Mouse (Mus musculus) liver, embryonic 16.5 days (tissue): ENCODE measurements around the gene Grhl3. TPM values are rescaled to one million over a fixed set of nuclear protein-coding genes. Genes with fewer than 3 reads are reported as not detected.
"Not testable (repeated sequence)": the region's sequence is repeated elsewhere in the genome, so short reads cannot be mapped to it uniquely, and the experiment has no call there.

Source experiments
- ATAC-seq: fragments of 200-750 bp; cut with Nextera tagmentation; 2 replicates; pipeline ENCODE4 v1.8.0; 2017; ENCODE audit warnings: low read depth, mild to moderate bottlenecking, moderate number of reproducible peaks, moderate library complexity
- H3K27ac ChIP-seq: fragments of 300-500 bp; sonication (generic); 2 replicates; pipeline ENCODE4 v1.5.1; 2014; ENCODE audit warnings: mild to moderate bottlenecking, low read length
- H3K27me3 ChIP-seq: fragments of 300-500 bp; sonication (generic); 2 replicates; pipeline ENCODE4 v1.6.1; 2014; ENCODE audit warnings: low read depth, low read length, mixed read lengths; ENCODE audit not compliant: control insufficient read depth, insufficient read depth
- H3K36me3 ChIP-seq: fragments of 300-500 bp; sonication (generic); 2 replicates; pipeline ENCODE4 v1.6.1; 2014; ENCODE audit warnings: mild to moderate bottlenecking; ENCODE audit not compliant: control insufficient read depth, insufficient read depth
- H3K4me1 ChIP-seq: fragments of 300-500 bp; sonication (generic); 2 replicates; pipeline ENCODE4 v1.6.1; 2014; ENCODE audit warnings: low read depth, low read length, mixed read lengths; ENCODE audit not compliant: control insufficient read depth
- H3K4me2 ChIP-seq: fragments of 300-500 bp; sonication (generic); 2 replicates; pipeline ENCODE4 v1.6.1; 2014; ENCODE audit warnings: low read depth, low read length, mixed read lengths
- H3K4me3 ChIP-seq: fragments of 300-500 bp; sonication (generic); 2 replicates; pipeline ENCODE4 v1.5.1; 2014; ENCODE audit warnings: low read depth, mild to moderate bottlenecking, low read length
- H3K9ac ChIP-seq: fragments of 300-500 bp; sonication (generic); 2 replicates; pipeline ENCODE4 v1.6.1; 2014; ENCODE audit warnings: low read depth, low read length
- H3K9me3 ChIP-seq: fragments of 300-500 bp; sonication (generic); replicated peaks from 2 replicates; pipeline ENCODE4 v1.6.1; 2016; ENCODE audit warnings: low read length; ENCODE audit not compliant: control insufficient read depth
- WGBS: fragments of 180-500 bp; shearing (Covaris S2); extraction: QIAGEN DNeasy Blood & Tissue Kit; methylation state at CpG from one replicate; pipeline ENCODE4 v1.1.7; 2014; ENCODE audit not compliant: insufficient replicate concordance; 5-methylcytosine and 5-hydroxymethylcytosine counted together
- polyA plus RNA-seq: library from polyadenylated mRNA; unstranded; fragments of >200 nt; fragmentation: Nextera tagmentation; extraction: Ambion mirVana; gene quantifications from 2 replicates; pipeline ENCODE4 v1.2.1, GENCODE M21; 2015

Grhl3 gene
- 0.37 and 0.61 TPM in 2 replicates for polyA plus RNA-seq

DNA sequence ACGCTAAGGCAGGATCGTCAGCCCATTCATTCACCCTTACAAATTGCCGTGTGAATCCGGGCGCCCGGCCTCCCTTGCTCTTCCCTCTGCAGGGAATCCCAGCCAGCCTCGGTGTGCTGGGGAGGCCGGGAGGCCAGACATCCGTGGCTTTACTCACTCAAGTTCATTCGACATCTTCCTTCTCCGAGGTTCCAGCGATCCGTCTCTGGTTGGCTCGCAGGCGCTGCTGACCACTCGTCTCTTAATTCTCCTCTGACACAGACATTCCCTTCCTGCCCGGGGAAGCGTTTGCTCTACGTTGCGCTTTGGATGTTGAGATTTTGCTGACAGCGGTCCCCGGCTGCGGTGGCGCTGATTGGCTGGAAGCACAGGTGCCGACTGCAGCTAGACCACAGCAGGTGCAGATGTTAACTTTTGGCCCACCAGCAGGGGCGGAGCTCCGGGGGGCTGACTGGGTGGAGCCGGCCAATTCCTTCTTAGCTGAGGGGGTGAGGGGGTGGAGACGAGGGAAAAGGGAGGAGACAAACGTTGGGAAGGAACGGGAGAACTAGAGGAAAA lies at the start of gene Grhl3:
TSS of gene Grhl3 (minus strand) at position 380 of the 558 bp plus-strand sequence.
- no peaks in the 10 kb centered on the region for H3K9me3 ChIP-seq
- WGBS, result under 1% methylated on average over 31 of the region's 31 CpGs

DNA sequence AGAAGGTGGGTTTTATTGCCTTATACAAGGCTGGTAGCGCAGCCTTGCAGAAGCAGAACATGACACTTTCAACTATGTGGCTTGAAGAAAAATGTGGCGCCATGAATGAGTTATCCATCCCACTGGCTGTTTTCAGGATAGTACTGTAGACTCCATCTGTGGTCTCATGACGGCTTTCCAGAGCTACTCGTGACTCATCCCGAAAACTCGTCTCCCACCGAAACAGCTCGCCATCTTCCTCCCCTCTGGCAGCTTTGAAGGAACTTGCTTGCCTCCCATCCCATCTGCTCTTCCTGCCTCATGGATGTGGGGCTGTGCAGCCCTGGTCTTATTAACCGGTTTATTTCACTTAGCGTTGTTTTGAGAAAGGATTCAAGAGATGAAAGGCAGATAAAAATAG lies 48.9 kb upstream of the Grhl3 start:
- Histone ChIP-seq H3K36me3 (no peaks in the 10 kb centered on the region), H3K9me3 (no peaks in the 10 kb centered on the region), H3K4me2 (no peak overlapping the region), H3K4me1 (peaks cover 33% of the 10 kb centered on the region), H3K27me3 (peaks cover 5% of the 10 kb centered on the region; the same call in 1 of the 2 replicates), H3K27ac (peak overlapping the region; percentile 96), H3K4me3 (no peak overlapping the region), H3K9ac (no peak overlapping the region)
- no peak for ATAC-seq
- 83% methylated on average over 10 of the region's 10 CpGs for WGBS

More for the DNA sequence above, at the start of gene Grhl3:
- no peaks in the 10 kb centered on the region; the same call in 1 of the 2 replicates for H3K4me1 ChIP-seq
- H3K27me3 ChIP-seq, result peaks cover 67% of the 10 kb centered on the region
- no peaks in the 10 kb centered on the region for H3K36me3 ChIP-seq
- H3K4me2 ChIP-seq, result peak within 1 kb of the TSS; percentile 26; the same call in 1 of the 2 replicates
- ATAC-seq, result no peak
- no peak within 1 kb of the TSS for H3K9ac ChIP-seq
- no peak within 1 kb of the TSS for H3K27ac ChIP-seq
- H3K4me3 ChIP-seq, result 0 out of 2 replicates have a peak within 1 kb of the TSS, but pooled peaks have one; percentile 11

DNA sequence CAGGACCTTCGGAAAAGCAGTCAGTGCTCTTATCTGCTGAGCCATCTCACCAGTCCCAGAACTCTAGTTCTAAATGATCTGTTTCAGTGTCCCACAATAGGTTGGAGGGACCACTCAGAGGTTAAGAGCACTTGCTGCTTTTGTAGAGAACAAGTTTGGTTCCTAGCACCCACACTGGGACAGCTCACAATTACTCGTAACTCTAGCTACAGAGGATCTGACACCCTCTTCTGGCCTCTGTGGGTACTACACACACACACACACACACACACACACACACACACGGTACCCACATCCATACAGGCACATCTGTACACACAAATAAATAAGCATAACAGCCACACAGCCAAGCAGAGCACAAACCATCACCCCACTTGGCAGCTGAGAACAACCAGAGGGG lies 47.0 kb upstream of the Grhl3 start:
- no peak overlapping the region for H3K27ac ChIP-seq
- no peaks in the 10 kb centered on the region for H3K36me3 ChIP-seq
- 82% methylated on average over 3 of the region's 3 CpGs for WGBS
- peaks cover 33% of the 10 kb centered on the region for H3K4me1 ChIP-seq
- ATAC-seq, result no peak
- peaks cover 5% of the 10 kb centered on the region; the same call in 1 of the 2 replicates for H3K27me3 ChIP-seq
- H3K9me3 ChIP-seq, result no peaks in the 10 kb centered on the region
- H3K4me2 ChIP-seq, result no peak overlapping the region
- no peak overlapping the region for H3K9ac ChIP-seq
- no peak overlapping the region for H3K4me3 ChIP-seq

DNA sequence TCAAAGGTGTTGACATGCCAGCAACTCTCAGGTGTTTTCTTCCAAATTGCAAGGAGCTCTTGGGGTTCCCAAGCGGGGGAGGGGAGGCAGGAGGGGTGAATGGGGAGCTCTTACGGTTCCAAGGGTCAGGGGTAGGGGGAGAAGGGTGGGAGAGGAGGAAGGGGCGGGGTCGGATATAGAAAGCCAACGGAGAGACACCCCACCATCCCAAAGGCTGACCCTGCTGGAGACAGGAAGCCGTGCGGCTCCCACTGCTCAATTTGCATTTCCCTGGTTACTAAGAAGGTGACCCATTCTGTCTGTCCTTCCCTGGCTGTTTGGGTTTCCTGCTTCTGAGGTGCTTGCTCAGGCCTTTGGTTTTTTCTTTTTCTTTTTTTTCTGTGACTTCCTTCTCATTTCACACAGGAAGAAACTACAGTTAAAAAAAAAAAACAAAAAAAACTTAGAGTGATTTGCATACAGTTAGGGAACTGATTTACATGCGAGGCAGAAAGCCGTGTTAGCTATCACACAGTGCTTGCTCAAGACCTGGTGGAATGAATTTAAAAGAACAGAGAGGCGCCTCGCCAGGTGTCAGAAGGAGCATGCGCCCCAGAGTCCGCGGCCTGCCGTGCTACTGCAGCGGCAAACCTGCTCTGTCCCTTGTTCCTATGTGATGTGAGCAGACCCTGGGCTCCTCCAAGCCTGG lies 44.5 kb upstream of the Grhl3 start:
- peaks cover 5% of the 10 kb centered on the region; the same call in 1 of the 2 replicates for H3K27me3 ChIP-seq
- ATAC-seq, result no peak
- H3K4me1 ChIP-seq, result peaks cover 16% of the 10 kb centered on the region
- H3K9me3 ChIP-seq, result no peaks in the 10 kb centered on the region
- no peaks in the 10 kb centered on the region for H3K36me3 ChIP-seq
- WGBS, result 8% methylated on average over 16 of the region's 16 CpGs
- H3K4me3 ChIP-seq, result no peak overlapping the region
- no peak overlapping the region for H3K9ac ChIP-seq
- H3K4me2 ChIP-seq, result no peak overlapping the region
- H3K27ac ChIP-seq, result no peak overlapping the region

DNA sequence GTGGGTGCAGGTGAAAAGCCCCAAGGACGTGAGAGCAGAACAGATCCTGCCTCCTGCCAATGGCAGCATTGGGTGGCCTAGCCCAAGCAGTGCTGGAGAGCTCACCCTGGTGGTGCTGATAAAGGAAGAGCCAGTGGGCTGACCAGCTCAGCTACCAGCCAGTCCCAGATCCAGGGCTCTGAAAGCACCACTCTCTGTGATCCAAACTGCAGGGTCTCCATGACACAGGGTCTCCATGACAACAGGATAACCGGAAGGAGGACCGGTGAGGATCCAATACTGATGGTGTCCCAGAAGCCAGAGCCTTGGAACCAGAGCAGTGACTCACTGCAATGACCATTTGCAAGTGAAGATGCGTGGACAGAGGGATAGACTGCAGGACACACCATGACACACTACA lies 43.6 kb upstream of the Grhl3 start:
- Histone ChIP-seq H3K36me3 (no peaks in the 10 kb centered on the region), H3K9me3 (no peaks in the 10 kb centered on the region), H3K4me3 (no peak overlapping the region), H3K9ac (no peak overlapping the region), H3K4me1 (peaks cover 8% of the 10 kb centered on the region), H3K4me2 (no peak overlapping the region), H3K27ac (no peak overlapping the region), H3K27me3 (peaks cover 5% of the 10 kb centered on the region; the same call in 1 of the 2 replicates)
- 38% methylated on average over 4 of the region's 4 CpGs for WGBS
- no peak for ATAC-seq

DNA sequence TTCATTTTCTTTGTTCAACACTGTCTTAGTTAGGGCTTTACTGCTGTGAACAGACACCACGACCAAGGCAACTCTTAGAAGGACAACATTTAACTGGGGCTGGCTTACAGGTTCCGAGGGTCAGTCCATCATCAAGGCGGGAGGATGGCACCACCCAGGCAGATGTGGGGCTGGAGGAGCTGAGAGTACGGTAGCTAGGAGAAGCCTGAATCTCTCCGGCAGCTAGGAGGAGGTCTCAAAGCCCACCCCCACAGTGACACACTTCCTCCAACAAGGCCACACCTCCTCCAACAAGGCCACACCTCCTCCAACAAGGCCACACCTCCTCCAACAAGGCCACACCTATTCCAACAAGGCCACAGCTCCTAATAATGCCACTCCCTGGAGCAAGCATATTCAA lies 41.9 kb upstream of the Grhl3 start:
- not testable (repeated sequence) for H3K9me3 ChIP-seq, H3K27me3 ChIP-seq, H3K36me3 ChIP-seq, H3K4me2 ChIP-seq, H3K27ac ChIP-seq, ATAC-seq, H3K9ac ChIP-seq, H3K4me3 ChIP-seq, H3K4me1 ChIP-seq
- 62% methylated on average over 5 of the region's 5 CpGs for WGBS

DNA sequence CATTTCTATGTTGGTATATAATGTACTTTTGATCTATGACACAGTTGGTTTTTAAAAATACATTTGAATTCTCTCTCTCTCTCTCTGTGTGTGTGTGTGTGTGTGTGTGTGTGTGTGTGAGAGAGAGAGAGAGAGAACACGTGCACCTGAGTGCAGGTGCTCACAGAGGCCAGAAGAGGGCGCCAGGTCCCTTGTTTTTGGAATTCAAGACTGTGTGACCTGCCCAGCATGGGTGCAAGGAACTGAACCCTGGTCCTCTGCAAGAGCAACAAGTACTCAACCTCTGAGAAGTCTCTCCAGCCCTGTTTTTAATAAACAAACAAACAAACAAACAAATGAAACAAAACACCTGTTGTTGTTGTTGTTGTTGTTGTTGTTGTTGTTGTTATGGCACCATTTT lies 36.6 kb upstream of the Grhl3 start:
- peaks cover 10% of the 10 kb centered on the region for H3K9me3 ChIP-seq
- no peaks in the 10 kb centered on the region for H3K4me1 ChIP-seq
- H3K4me3 ChIP-seq, result no peak overlapping the region
- no peak overlapping the region for H3K4me2 ChIP-seq
- no peaks in the 10 kb centered on the region for H3K27me3 ChIP-seq
- H3K9ac ChIP-seq, result no peak overlapping the region
- no peaks in the 10 kb centered on the region for H3K36me3 ChIP-seq
- no peak overlapping the region for H3K27ac ChIP-seq
- ATAC-seq, result no peak
- WGBS, result 38% methylated on average over 2 of the region's 2 CpGs

DNA sequence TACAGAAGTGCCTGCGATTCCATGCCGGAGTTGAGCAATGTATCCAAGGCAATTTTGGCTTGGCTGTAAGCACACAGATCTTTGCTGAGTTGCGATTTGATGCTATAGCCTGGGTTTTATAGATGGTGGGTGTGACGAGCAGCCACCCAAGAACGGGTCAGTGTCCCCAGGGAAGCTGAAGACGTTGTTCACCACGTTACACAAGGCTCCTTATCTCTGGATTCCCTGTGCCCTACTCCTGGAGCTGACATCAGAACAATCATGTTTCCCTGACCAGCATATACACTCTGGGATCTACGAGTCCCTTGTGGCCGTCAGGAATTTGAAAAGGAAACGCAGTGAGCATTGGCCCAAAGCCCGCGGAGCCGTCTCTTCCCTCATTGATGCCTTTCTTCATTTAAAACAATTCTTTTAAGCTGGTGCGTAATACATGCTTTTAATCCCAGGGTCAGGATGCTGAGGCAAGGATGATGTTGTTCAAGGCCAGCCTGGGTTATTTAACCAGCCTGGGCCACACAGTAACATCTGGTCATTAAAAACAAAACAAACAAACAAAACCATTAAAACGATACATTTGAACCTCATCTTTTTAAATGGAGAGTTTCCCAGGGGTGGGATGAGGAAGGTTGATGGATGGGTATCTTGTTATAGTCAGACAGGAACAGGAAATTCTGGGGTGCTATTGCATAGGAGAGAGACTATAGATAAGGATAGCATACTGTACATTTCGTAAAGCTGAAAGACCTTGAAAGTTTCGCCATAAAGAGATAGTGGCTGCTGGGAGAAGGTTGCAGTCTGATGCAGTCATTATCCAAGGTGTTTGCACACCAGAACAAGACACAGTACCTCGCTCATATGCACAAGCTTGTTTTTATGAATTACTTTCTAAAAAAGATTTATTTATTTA lies 34.8 kb upstream of the Grhl3 start:
- H3K27me3 ChIP-seq, result no peaks in the 10 kb centered on the region
- ATAC-seq, result no peak
- H3K4me2 ChIP-seq, result no peak overlapping the region
- no peak overlapping the region for H3K4me3 ChIP-seq
- H3K36me3 ChIP-seq, result no peaks in the 10 kb centered on the region
- H3K27ac ChIP-seq, result no peak overlapping the region
- no peaks in the 10 kb centered on the region for H3K4me1 ChIP-seq
- H3K9ac ChIP-seq, result no peak overlapping the region
- H3K9me3 ChIP-seq, result peaks cover 10% of the 10 kb centered on the region
- 50% methylated on average over 18 of the region's 18 CpGs for WGBS
